Mouse (Mus musculus) limb, embryonic 14.5 days (tissue): Measurements from ENCODE around the gene Zfp185. TPM values are rescaled to one million over a fixed set of nuclear protein-coding genes. Genes with fewer than 3 reads are reported as not detected.

Source experiments
- ATAC-seq: fragments of 200-750 bp; cut with Nextera tagmentation; 2 replicates; pipeline ENCODE4 v1.8.0; 2017; ENCODE audit warnings: low read depth, moderate number of reproducible peaks, moderate TSS enrichment; ENCODE audit not compliant: low FRiP score
- DNase-seq: peaks from one replicate; pipeline ENCODE4 v3.0.0-alpha.2; 2015; ENCODE audit warnings: low spot score
- H3K27ac ChIP-seq: fragments of 300-500 bp; sonication (generic); replicated peaks from 2 replicates; pipeline ENCODE4 v1.5.1; 2014; ENCODE audit warnings: low read depth, mild to moderate bottlenecking, low read length, moderate library complexity, mixed read lengths
- H3K27me3 ChIP-seq: fragments of 300-500 bp; sonication (generic); 2 replicates; pipeline ENCODE4 v1.6.1; 2014; ENCODE audit warnings: low read length, mixed read lengths; ENCODE audit not compliant: control insufficient read depth, insufficient read depth
- H3K36me3 ChIP-seq: fragments of 300-500 bp; sonication (generic); 2 replicates; pipeline ENCODE4 v1.6.1; 2014; ENCODE audit warnings: mild to moderate bottlenecking, low read length, moderate library complexity, mixed read lengths; ENCODE audit not compliant: control insufficient read depth, insufficient read depth
- H3K4me1 ChIP-seq: fragments of 300-500 bp; sonication (generic); 2 replicates; pipeline ENCODE4 v1.6.1; 2014; ENCODE audit warnings: antibody characterized with exemption, low read length, mixed read lengths; ENCODE audit not compliant: control insufficient read depth, insufficient read depth
- H3K4me2 ChIP-seq: fragments of 300-500 bp; sonication (generic); replicated peaks from 2 replicates; pipeline ENCODE4 v1.6.1; 2014; ENCODE audit warnings: low read depth, mild to moderate bottlenecking, low read length, moderate library complexity; ENCODE audit not compliant: severe bottlenecking
- H3K4me3 ChIP-seq: fragments of 300-500 bp; sonication (generic); replicated peaks from 2 replicates; pipeline ENCODE4 v1.5.1; 2014; ENCODE audit warnings: low read length
- H3K9ac ChIP-seq: fragments of 300-500 bp; sonication (generic); 2 replicates; pipeline ENCODE4 v1.6.1; 2014; ENCODE audit warnings: mild to moderate bottlenecking, low read depth, low read length, moderate library complexity; ENCODE audit not compliant: severe bottlenecking
- H3K9me3 ChIP-seq: fragments of 300-500 bp; sonication (generic); 2 replicates; pipeline ENCODE4 v1.6.1; 2016; ENCODE audit warnings: low read length; ENCODE audit not compliant: control insufficient read depth
- POLR2A ChIP-seq: fragments of 200-500 bp; IDR thresholded peaks from 2 replicates; pipeline ENCODE4 v1.8.0; 2012; ENCODE audit warnings: inconsistent platforms, mild to moderate bottlenecking, moderate library complexity, borderline replicate concordance; ENCODE audit not compliant: insufficient read depth, insufficient read length; ENCODE audit errors: extremely low read depth
- WGBS: fragments of 180-500 bp; shearing (Covaris S2); extraction: QIAGEN DNeasy Blood & Tissue Kit; methylation state at CpG from one replicate; pipeline ENCODE4 v1.1.7; 2014; 5-methylcytosine and 5-hydroxymethylcytosine counted together
- polyA plus RNA-seq, 2 experiments: library from polyadenylated mRNA; depleted of rRNA in 1 of 2; stranded (reverse) in 1 of 2; unstranded in 1 of 2; fragments of >200 nt; fragmentation: Nextera tagmentation in 1 of 2; extraction: Ambion mirVana in 1 of 2; gene quantifications; 2 replicates each; pipeline versions ENCODE4 v1.2.1 to v1.2.3; 2012 to 2014

Zfp185 gene
- polyA plus RNA-seq, 2 experiments: 41.8 to 56.6 TPM

- Histone ChIP-seq H3K4me3 (no peak overlapping the region), H3K9me3 (no peaks in the 10 kb centered on the region), H3K27me3 (no peaks in the 10 kb centered on the region), H3K9ac (no peak overlapping the region), H3K27ac (0 out of 2 replicates have a peak overlapping the region, but pooled peaks have one; percentile 27), H3K4me2 (no peak overlapping the region), H3K4me1 (no peaks in the 10 kb centered on the region), H3K36me3 (no peaks in the 10 kb centered on the region)
- no peak for ATAC-seq
- TF ChIP-seq POLR2A: no peak
- no peak for DNase-seq
- WGBS: 59% methylated on average over 5 of the region's 5 CpGs
Observed at GRCm38 (mm10) chrX:72992291-72992919, 5.3 kb downstream of the Zfp185 start.

- Histone ChIP-seq H3K4me2 (no peak overlapping the region), H3K27me3 (no peaks in the 10 kb centered on the region), H3K27ac (no peak overlapping the region), H3K4me3 (no peak overlapping the region), H3K9me3 (no peaks in the 10 kb centered on the region), H3K4me1 (no peaks in the 10 kb centered on the region), H3K36me3 (no peaks in the 10 kb centered on the region), H3K9ac (no peak overlapping the region)
- 67% methylated on average over 3 of the region's 3 CpGs for WGBS
- TF ChIP-seq POLR2A: no peak
- DNase-seq: no peak
- no peak for ATAC-seq
Observed at GRCm38 (mm10) chrX:72995542-72995941, 8.4 kb downstream of the Zfp185 start.

- Histone ChIP-seq H3K4me1 (no peaks in the 10 kb centered on the region), H3K4me2 (no peak overlapping the region), H3K27ac (no peak overlapping the region), H3K4me3 (no peak overlapping the region), H3K9ac (no peak overlapping the region), H3K27me3 (no peaks in the 10 kb centered on the region), H3K36me3 (no peaks in the 10 kb centered on the region), H3K9me3 (no peaks in the 10 kb centered on the region)
- no peak for TF ChIP-seq POLR2A
- DNase-seq: no peak
- ATAC-seq: no peak
- 79% methylated on average over 3 of the region's 5 CpGs for WGBS
Observed at GRCm38 (mm10) chrX:73003110-73003509, 16.0 kb downstream of the Zfp185 start.

- ATAC-seq (no peak), DNase-seq (no peak)
- WGBS: 75% methylated on average over 4 of the region's 4 CpGs
- H3K4me2 ChIP-seq: no peak overlapping the region
- no peak for TF ChIP-seq POLR2A
- no peaks in the 10 kb centered on the region for H3K27me3 ChIP-seq
- H3K9me3 ChIP-seq: no peaks in the 10 kb centered on the region
- no peak overlapping the region for H3K27ac ChIP-seq
- no peak overlapping the region for H3K9ac ChIP-seq
- no peak overlapping the region for H3K4me3 ChIP-seq
- H3K4me1 ChIP-seq: no peaks in the 10 kb centered on the region
- H3K36me3 ChIP-seq: no peaks in the 10 kb centered on the region
Observed at GRCm38 (mm10) chrX:73005678-73006077, 18.5 kb downstream of the Zfp185 start.

GRCm38 (mm10) chrX:73007597-73008479 is 20.7 kb downstream of the Zfp185 start:
- H3K4me1 ChIP-seq: no peaks in the 10 kb centered on the region
- no peaks in the 10 kb centered on the region for H3K36me3 ChIP-seq
- H3K9me3 ChIP-seq: no peaks in the 10 kb centered on the region
- peak overlapping the region; percentile 43; the same call in 1 of the 2 replicates for H3K27ac ChIP-seq
- H3K9ac ChIP-seq: peak overlapping the region; percentile 36; the same call in 1 of the 2 replicates
- H3K27me3 ChIP-seq: no peaks in the 10 kb centered on the region
- H3K4me2 ChIP-seq: peak overlapping the region; percentile 47
- peak overlapping the region; percentile 34 for H3K4me3 ChIP-seq
- DNase-seq (peak; percentile 92), ATAC-seq (peak; percentile 98)
- 0 out of 2 replicates have a peak, but pooled peaks have one; percentile 16 for TF ChIP-seq POLR2A
- 19% methylated on average over 23 of the region's 27 CpGs for WGBS
